Mouse (Mus musculus) megakaryocyte, embryonic 14.5 days (primary cell): ENCODE measurements around the gene Gm11114. TPM values are rescaled to one million over a fixed set of nuclear protein-coding genes. Genes with fewer than 3 reads are reported as not detected.

Source experiments
- H3K27me3 ChIP-seq: replicated peaks from 2 replicates; pipeline ENCODE3; 2012; ENCODE audit warnings: inconsistent platforms
- H3K36me3 ChIP-seq: replicated peaks from 2 replicates; pipeline ENCODE3; 2012; ENCODE audit warnings: low read length, inconsistent platforms, mixed read lengths
- H3K4me1 ChIP-seq: 2 replicates; pipeline ENCODE4 v1.6.1; 2012; ENCODE audit warnings: inconsistent platforms
- H3K4me3 ChIP-seq: replicated peaks from 2 replicates; pipeline ENCODE3; 2012; ENCODE audit warnings: moderate library complexity, mild to moderate bottlenecking, inconsistent platforms
- H3K9me3 ChIP-seq: 2 replicates; pipeline ENCODE4 v1.6.1; 2012; ENCODE audit warnings: inconsistent platforms
- FLI1 ChIP-seq: IDR thresholded peaks from 2 replicates; pipeline ENCODE4 v1.6.1; 2012; ENCODE audit warnings: low read length, inconsistent platforms, mixed read lengths
- GATA1 ChIP-seq: IDR thresholded peaks from 3 replicates; pipeline ENCODE4 v1.6.1; 2012; ENCODE audit warnings: mixed read lengths, low read length, inconsistent platforms, borderline replicate concordance
- polyA plus RNA-seq: library from polyadenylated mRNA; stranded (reverse); fragments of >175 nt; gene quantifications from 2 replicates; pipeline ENCODE4 v1.2.3, GENCODE M21; 2012; ENCODE audit warnings: low replicate concordance; ENCODE audit not compliant: insufficient read depth

The Gm11114 gene
- polyA plus RNA-seq, 1 experiment = not detected

DNA sequence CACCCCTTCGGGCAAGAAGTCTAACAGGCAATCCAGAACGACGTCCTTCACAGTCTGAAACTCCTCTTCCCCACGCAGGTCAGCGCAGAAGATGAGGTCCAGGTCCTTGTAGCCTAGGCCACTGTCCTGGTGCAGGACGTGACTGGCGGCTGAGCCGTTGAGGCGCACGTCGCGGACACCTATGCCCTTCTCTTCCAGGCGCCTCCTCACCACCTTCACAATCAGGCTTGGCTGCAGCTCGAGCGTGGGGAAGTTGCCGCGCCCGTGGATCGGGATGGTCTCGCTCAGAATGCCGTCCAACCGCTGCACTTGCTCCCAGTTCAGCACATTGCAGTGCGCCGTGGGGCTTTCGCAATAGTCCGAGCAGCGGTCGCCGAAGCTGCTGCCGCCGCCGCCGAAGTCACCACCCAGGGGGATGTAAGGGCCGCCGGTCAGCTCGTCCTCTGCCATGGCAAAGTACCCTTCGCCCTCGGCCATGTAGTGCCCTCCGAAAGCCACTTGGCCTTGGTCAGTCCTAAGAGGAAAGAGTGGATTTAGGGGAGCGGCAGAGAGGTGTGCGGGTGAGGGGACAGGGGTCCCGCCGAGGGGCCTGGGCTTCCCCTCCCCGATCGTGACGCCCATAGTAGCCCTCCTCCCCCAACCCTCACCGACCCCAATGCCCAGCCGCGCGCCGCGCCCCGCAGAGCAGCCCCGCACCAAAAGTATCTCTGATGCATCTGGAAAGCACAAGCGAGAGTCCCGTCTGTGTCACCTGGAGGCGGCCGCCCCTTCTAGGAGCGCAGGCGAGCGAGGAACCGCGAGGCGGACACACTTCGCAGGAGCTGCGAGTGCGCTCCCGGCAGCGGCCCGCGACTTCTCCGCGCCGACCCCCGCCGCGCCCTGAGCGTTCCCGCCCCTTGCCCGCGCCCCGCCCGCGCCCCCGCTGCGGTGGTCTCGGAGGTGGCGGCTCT lies 14.0 kb downstream of the Gm11114 start:
- H3K9me3 ChIP-seq = no peaks in the 10 kb centered on the region
- peak overlapping the region; percentile 91 for H3K4me3 ChIP-seq
- peaks cover 24% of the 10 kb centered on the region for H3K36me3 ChIP-seq
- H3K27me3 ChIP-seq = peaks cover 5% of the 10 kb centered on the region
- peaks cover 41% of the 10 kb centered on the region for H3K4me1 ChIP-seq
- TF ChIP-seq FLI1 (no peak), GATA1 (no peak)

DNA sequence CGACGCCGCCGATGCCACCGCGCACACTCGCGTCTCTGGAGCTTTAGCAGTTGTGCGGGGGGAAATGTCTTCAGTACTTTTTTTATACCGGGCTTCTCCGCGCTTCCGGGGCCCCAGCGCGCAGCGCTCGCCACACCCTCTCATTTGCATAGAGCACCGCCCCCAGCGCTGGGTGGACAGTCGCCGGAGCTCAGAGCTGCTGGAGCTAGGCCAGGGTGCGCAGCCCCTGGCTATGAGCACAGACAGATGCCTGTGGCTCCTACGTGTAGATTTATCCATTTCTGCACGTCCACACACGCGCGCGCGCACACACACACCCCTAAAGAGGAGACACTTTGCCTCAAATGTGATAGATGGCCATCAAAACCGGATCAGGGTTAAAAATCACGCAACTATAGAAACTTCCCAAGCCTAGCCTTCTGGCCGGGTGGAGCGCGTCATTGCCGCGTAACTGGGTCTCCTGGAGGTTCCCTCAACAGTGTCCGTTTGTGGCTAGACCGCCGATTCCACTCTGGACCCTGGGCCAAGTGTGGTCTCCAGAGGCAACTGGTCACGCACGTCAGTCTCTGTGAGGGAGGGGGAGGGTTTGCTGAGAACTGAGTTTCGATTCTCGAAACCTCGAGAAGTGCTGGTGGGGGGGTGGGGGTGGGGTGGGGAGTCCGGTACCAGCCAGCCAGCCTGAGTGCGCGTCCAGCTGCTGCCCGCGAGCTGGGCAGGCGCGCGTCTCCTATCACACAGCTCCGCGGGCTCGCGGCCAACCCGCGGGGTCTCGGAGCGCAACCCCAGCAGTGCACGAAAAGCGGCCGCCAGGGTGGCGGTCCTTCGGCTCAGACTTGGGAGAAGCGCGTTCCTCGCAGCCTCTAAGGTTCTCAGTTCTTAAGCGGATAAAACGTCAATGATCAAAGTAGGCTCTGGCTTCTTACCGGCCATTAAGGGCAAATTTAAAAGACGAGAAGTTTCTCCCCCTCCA lies 15.0 kb downstream of the Gm11114 start, which contains the start of gene Tent5a:
Gene Tent5a, minus strand, starts transcription at position 107 of the 970 bp plus-strand sequence.
- TF ChIP-seq GATA1 = no peak
- no peak for TF ChIP-seq FLI1
- H3K4me1 ChIP-seq = peaks cover 37% of the 10 kb centered on the region
- no peaks in the 10 kb centered on the region for H3K9me3 ChIP-seq
- H3K4me3 ChIP-seq = peak within 1 kb of the TSS; percentile 91
- H3K27me3 ChIP-seq = peaks cover 5% of the 10 kb centered on the region
- peaks cover 16% of the 10 kb centered on the region for H3K36me3 ChIP-seq

DNA sequence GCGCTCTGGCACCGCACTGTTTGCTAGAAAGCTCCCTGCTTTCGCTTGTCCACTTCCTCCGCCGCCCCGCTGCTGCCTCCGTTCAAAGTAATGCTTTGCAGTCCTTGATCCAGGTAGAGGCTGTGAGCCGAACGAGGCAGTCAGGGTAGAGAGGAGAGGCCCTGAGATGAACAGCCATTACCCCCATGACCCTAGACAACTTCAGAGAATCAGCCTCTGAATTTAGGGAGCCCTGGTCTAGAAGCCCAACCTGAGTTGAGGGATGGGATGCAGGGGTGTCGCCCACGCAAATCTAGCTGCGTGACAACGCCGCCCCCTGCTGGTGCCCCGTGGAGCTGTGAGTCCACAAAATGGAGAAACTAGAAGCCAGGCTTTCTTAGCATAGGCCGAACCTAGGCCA lies 15.7 kb downstream of the Gm11114 start:
- peaks cover 37% of the 10 kb centered on the region for H3K4me1 ChIP-seq
- H3K27me3 ChIP-seq = peaks cover 5% of the 10 kb centered on the region
- no peaks in the 10 kb centered on the region for H3K9me3 ChIP-seq
- TF ChIP-seq GATA1 (no peak), FLI1 (no peak)
- H3K4me3 ChIP-seq = peak overlapping the region; percentile 91
- peaks cover 16% of the 10 kb centered on the region for H3K36me3 ChIP-seq

DNA sequence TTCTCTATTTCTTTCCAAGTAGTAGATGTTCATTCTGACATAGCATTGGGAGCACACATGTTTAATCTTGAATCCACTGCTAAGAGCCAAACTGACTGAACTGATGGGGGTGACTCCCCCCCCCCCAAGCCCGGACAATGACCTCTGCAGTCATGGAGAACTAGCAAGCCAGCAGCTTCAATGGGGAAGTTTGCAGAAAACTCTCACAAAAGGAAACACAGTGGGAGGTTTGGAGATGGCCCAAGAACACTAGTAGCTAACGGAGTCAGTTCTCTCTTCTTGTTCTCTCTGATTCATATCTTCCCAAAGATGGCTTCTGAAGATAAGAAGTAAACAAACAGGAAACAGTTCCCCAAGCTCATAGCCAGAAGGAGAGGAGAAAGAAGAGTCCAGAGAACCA lies 18.9 kb downstream of the Gm11114 start:
- TF ChIP-seq FLI1 (no peak), GATA1 (no peak)
- H3K36me3 ChIP-seq = no peaks in the 10 kb centered on the region
- peaks cover 2% of the 10 kb centered on the region for H3K27me3 ChIP-seq
- H3K4me3 ChIP-seq = no peak overlapping the region
- peaks cover 12% of the 10 kb centered on the region for H3K4me1 ChIP-seq
- no peaks in the 10 kb centered on the region for H3K9me3 ChIP-seq

DNA sequence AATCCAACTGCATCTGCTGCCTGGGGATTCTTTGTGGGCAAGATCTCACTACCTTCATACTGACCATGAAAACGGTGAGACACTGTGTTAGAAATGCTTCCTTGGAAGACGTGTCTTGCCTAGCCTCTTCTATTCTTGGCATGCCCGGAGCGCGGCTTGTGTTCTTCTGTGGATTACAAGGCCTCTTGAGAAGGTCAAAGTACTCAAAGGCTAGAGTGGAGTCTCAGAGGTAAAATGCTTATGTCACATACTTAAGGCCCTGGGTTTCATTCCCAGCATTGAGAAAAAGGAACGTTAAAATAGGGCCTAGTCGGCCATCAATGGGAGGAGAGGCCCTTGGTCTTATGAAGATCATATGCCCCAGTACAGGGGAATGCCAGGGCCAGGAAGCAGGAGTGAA lies 23.5 kb downstream of the Gm11114 start:
- H3K36me3 ChIP-seq = no peaks in the 10 kb centered on the region
- H3K27me3 ChIP-seq = no peaks in the 10 kb centered on the region
- TF ChIP-seq FLI1 = no peak
- TF ChIP-seq GATA1 = no peak
- H3K4me1 ChIP-seq = no peaks in the 10 kb centered on the region
- no peaks in the 10 kb centered on the region for H3K9me3 ChIP-seq
- H3K4me3 ChIP-seq = no peak overlapping the region

DNA sequence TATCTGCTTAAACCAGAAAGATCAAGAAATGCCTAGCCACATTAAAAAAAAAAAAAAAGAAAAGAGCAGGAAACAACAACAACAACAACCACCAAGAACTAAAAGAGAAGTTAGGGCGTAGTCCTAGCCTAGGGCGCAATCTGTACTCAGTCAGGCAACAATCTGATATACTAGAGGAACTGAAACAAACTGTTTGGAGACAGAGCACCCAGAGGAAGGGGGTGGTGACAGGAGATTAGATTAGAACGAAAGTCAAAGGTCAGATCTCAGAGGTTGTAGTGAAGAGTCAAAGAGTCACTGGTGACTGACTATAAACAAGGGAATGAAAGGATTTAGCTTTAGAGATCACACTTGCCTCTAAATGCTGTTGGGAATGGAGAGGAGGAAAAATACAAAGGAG lies 27.7 kb downstream of the Gm11114 start:
- TF ChIP-seq FLI1 (no peak), GATA1 (no peak)
- H3K9me3 ChIP-seq = no peaks in the 10 kb centered on the region
- H3K27me3 ChIP-seq = no peaks in the 10 kb centered on the region
- no peak overlapping the region for H3K4me3 ChIP-seq
- H3K36me3 ChIP-seq = no peaks in the 10 kb centered on the region
- peaks cover 5% of the 10 kb centered on the region for H3K4me1 ChIP-seq

DNA sequence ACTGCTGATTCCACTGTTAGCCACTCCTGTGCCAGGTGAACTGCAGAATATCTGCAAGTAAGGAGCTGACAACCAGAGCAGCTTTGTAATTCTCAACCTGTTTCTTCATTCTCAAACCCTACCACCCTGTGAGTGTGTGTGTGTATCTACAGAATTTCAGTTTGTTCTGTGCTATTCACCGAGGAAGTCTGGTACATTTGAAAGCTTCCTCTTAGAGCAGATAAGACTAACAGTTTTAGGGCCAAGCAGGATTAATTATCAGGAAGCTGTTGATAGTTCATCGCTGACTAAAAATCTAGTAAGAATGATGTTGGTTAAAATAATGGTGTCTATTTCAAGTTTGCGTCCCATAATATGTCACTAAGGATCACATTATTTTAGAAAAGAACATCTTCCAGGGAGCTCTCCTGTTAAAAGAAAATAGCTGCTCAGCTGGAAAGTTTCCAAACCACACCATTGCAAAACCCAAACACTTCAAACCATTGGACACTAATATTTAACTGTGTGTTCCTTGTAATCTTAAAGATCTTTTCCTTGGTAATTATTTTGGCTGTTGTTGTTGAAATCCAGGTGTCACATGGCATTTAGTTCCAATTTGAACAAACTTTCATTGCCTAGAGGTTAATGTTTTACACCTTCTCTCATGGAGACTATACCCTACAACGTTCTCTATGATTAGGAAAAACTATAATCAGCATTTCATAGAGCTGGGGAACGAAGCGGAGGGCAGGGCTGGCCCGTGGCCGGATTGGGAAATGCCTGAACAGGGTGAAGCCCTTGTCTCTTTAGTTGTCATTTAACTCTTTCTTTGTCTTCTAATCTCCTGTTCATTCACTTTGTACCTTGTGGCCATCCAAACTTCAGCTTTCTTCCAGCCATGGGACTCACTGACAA lies 30.6 kb downstream of the Gm11114 start:
- peaks cover 5% of the 10 kb centered on the region for H3K4me1 ChIP-seq
- TF ChIP-seq FLI1 = no peak
- TF ChIP-seq GATA1 = no peak
- no peaks in the 10 kb centered on the region for H3K27me3 ChIP-seq
- no peak overlapping the region for H3K4me3 ChIP-seq
- no peaks in the 10 kb centered on the region for H3K9me3 ChIP-seq
- H3K36me3 ChIP-seq = no peaks in the 10 kb centered on the region

DNA sequence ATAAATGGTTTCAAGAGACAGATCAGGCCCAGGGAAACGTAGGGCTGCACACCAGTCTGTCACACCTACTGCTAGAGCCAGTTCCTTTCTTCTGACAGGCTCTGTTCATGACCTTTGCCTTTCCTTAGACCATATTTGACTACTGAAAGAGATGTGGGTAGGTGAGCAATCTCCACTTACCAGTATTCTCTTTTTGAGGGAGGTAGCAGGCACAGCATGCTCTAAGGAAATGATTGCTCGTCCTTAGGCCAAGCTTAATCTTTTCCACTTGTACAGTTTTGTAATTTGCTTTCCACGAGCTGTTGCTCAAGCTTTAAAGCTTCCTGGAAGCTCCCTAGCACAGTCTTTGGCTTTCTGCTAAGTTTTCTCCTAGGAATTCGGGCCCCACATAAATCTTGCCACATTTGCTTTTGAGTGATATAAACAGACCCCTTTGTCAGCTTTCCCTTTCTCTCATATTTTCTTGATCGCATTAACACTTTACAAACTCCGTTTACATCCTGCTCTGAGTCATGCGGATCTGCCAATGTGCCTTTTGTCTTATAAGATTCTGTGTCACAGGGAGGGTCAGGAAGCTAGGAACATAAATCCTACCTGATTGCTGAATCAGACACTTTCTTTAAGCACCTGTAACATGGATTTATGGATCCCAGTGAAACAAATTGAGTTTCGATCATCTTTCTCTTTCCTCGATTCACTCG lies 35.4 kb downstream of the Gm11114 start:
- TF ChIP-seq GATA1 (no peak), FLI1 (no peak)
- Histone ChIP-seq H3K27me3 (no peaks in the 10 kb centered on the region), H3K9me3 (no peaks in the 10 kb centered on the region), H3K4me3 (no peak overlapping the region), H3K4me1 (peaks cover under 1% of the 10 kb centered on the region; the same call in 1 of the 2 replicates), H3K36me3 (no peaks in the 10 kb centered on the region)

DNA sequence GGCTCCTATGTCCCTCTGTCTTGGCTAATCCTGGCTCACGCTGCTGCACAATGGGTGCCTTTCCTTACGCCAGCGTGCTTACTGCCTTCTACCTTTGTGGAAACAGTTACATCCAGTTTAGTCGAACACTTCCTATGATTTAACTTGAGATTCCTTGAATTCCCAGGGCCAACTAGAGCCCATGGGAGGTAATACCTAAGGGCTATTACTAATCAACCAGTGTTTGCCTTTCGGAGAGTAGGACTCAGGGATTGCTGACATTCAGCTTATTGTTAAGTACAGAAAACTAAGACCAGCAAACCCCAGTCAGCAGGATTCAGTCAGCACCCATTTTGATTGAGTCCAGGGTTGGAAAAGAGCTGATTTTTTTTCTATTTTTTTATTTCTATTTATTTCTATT lies 43.0 kb downstream of the Gm11114 start:
- Histone ChIP-seq H3K4me1 (peaks cover 5% of the 10 kb centered on the region), H3K27me3 (no peaks in the 10 kb centered on the region), H3K9me3 (no peaks in the 10 kb centered on the region), H3K36me3 (no peaks in the 10 kb centered on the region), H3K4me3 (no peak overlapping the region)
- TF ChIP-seq GATA1 = no peak
- no peak for TF ChIP-seq FLI1
